ENCODE assay signal across 17 mouse cellular contexts in the genomic region with DNA sequence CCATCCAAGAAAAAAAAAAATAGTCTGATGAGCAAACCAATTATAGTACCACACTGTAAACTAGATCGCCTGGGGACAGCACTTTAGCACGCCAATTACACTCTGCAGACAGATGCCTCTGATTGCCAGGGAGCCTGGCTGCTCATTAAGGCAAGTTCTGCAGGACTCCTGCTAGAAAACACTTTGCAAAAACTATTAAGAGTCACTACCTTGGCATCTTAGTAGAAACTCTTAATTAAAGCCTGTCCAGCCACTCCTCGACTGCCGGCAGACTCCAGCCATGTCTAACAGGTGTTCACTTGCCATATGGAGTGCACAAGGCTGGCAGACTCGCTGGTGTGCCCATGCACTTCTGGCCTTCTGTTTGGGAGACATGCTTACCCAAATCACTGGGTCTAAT. TPM values are rescaled to one million over a fixed set of nuclear protein-coding genes. Genes with fewer than 3 reads are reported as not detected.
DNase-seq lines count a peak whose midpoint lies in the region; ATAC-seq and TF ChIP-seq lines count a peak whose summit lies in the region.
"Had no signal": no experiment of that assay in that cellular context is flagged by ENCODE, and none has a peak within 500 bp of the region (broad histone marks: within the 10 kb centered on the region; RNA-seq: fewer than 3 reads in every experiment).

No protein-coding gene starts in this region.

- peak; percentile 54 for DNase-seq in embryonic facial prominence, embryonic 14.5 days (ENCODE audit: low spot score)
- no peak for DNase-seq in embryonic facial prominence, embryonic 10.5 days (ENCODE audit: low spot score)
- peak; percentile 68 for DNase-seq in left cerebral cortex, postnatal 4 days
- no peak for DNase-seq in left cerebral cortex, adult 11 months (ENCODE audit: low spot score)
- peak; percentile 64 for DNase-seq in brain, embryonic 18.5 days (ENCODE audit: low read depth, low spot score)
- DNase-seq in hindbrain, postnatal 0 days (ENCODE audit: low spot score) = peak; percentile 77
- no peak for DNase-seq in gastrocnemius, adult 18-20 months (ENCODE audit: low spot score)
- no peak for DNase-seq in gastrocnemius, postnatal 14 days
- DNase-seq: cerebellum, adult 8-10 months; gastrocnemius, postnatal 25 days; heart, postnatal 14 days; kidney, postnatal 10 days; right cerebral cortex, postnatal 4 days had no signal

- H3K9me3 ChIP-seq in embryonic facial prominence, embryonic 14.5 days (ENCODE audit: control insufficient read depth, low read length) = no peaks in the 10 kb centered on the region
- H3K9me3 ChIP-seq in embryonic facial prominence, embryonic 10.5 days = no peaks in the 10 kb centered on the region
- no peaks in the 10 kb centered on the region for H3K9me3 ChIP-seq in hindbrain, postnatal 0 days (ENCODE audit: low read length)

- H3K36me3 ChIP-seq in embryonic facial prominence, embryonic 14.5 days (ENCODE audit: control insufficient read depth, insufficient read depth, low read length) = no peaks in the 10 kb centered on the region
- H3K36me3 ChIP-seq in embryonic facial prominence, embryonic 10.5 days (replicated peaks) = no peaks in the 10 kb centered on the region
- H3K36me3 ChIP-seq in hindbrain, postnatal 0 days (ENCODE audit: insufficient read depth, low read length) = no peaks in the 10 kb centered on the region

- no peaks in the 10 kb centered on the region for H3K4me1 ChIP-seq in embryonic facial prominence, embryonic 14.5 days (ENCODE audit: control insufficient read depth, insufficient read depth, low read length)
- H3K4me1 ChIP-seq in embryonic facial prominence, embryonic 10.5 days = no peaks in the 10 kb centered on the region
- H3K4me1 ChIP-seq in hindbrain, postnatal 0 days (ENCODE audit: insufficient read depth, low read length) = no peaks in the 10 kb centered on the region

- no peak for TF ChIP-seq CTCF in hindbrain, postnatal 0 days (IDR thresholded peaks at IDR 0.05; ENCODE audit: low read depth)

- intact Hi-C loops in left cerebral cortex, postnatal 4 days (cut with DNase I) = no loop called here
- intact Hi-C loops in gastrocnemius, postnatal 14 days (cut with DNase I; ENCODE audit: low total_unique reads) = no loop called here

- H3K27ac ChIP-seq in embryonic facial prominence, embryonic 14.5 days (replicated peaks; ENCODE audit: low read depth, low read length) = no peak overlapping the region
- H3K27ac ChIP-seq in embryonic facial prominence, embryonic 10.5 days (replicated peaks) = no peak overlapping the region
- no peak overlapping the region for H3K27ac ChIP-seq in hindbrain, postnatal 0 days
- H3K27ac ChIP-seq: left cerebral cortex, adult 2 months had no signal

- 59% methylated on average over 5 of the region's 5 CpGs for WGBS in embryonic facial prominence, embryonic 14.5 days
- 75% methylated on average over 5 of the region's 5 CpGs for WGBS in embryonic facial prominence, embryonic 10.5 days
- 30% methylated on average over 5 of the region's 5 CpGs for WGBS in hindbrain, postnatal 0 days

- H3K9ac ChIP-seq in embryonic facial prominence, embryonic 14.5 days (ENCODE audit: low read depth, low read length) = no peak overlapping the region
- H3K9ac ChIP-seq in hindbrain, postnatal 0 days (replicated peaks; ENCODE audit: low read length) = no peak overlapping the region

- no peak for ATAC-seq in embryonic facial prominence, embryonic 14.5 days (ENCODE audit: low read depth)
- ATAC-seq in hindbrain, postnatal 0 days = peak; percentile 74
- ATAC-seq: intestine, embryonic 16.5 days had no signal

- no peaks in the 10 kb centered on the region for H3K27me3 ChIP-seq in embryonic facial prominence, embryonic 14.5 days (replicated peaks; ENCODE audit: control insufficient read depth, insufficient read depth, low read length)
- H3K27me3 ChIP-seq in embryonic facial prominence, embryonic 10.5 days (replicated peaks; ENCODE audit: low read depth, poor library complexity, severe bottlenecking) = no peaks in the 10 kb centered on the region
- no peaks in the 10 kb centered on the region for H3K27me3 ChIP-seq in hindbrain, postnatal 0 days (ENCODE audit: insufficient read depth, low read length)

- no peak overlapping the region for H3K4me2 ChIP-seq in embryonic facial prominence, embryonic 14.5 days (ENCODE audit: low read depth, low read length)
- no peak overlapping the region for H3K4me2 ChIP-seq in hindbrain, postnatal 0 days (ENCODE audit: low read depth, low read length)
- H3K4me2 ChIP-seq: midbrain, embryonic 11.5 days had no signal

- no peak overlapping the region for H3K4me3 ChIP-seq in embryonic facial prominence, embryonic 14.5 days (ENCODE audit: low read depth, low read length)
- no peak overlapping the region for H3K4me3 ChIP-seq in embryonic facial prominence, embryonic 10.5 days
- no peak overlapping the region for H3K4me3 ChIP-seq in hindbrain, postnatal 0 days (ENCODE audit: low read length)
- H3K4me3 ChIP-seq: left cerebral cortex, adult 2 months had no signal

RNA-seq across cellular contexts. Expression of gene Aste1, which starts 46.2 kb away (rescaled TPM):
- polyA plus RNA-seq in embryonic facial prominence, embryonic 14.5 days (2014; fragmentation: Nextera tagmentation; extraction: Ambion mirVana) = 12.3 and 12.4 TPM in 2 replicates
- 13.7 and 15.1 TPM in 2 replicates for polyA plus RNA-seq in embryonic facial prominence, embryonic 10.5 days (2016; fragmentation: Nextera tagmentation; extraction: Ambion mirVana)
- total RNA-seq in left cerebral cortex, postnatal 4 days (2021) = 10 to 100 TPM in 1 of 2 experiments, 1 to 10 TPM in 1; 9.7 to 12.3 TPM
- 5.2 and 6.4 TPM in 2 replicates for total RNA-seq in hindbrain, postnatal 0 days (2014; rRNA removed)
- 7.1 and 7.9 TPM in 2 replicates for polyA plus RNA-seq in hindbrain, postnatal 0 days (2015; fragmentation: Nextera tagmentation; extraction: Ambion mirVana)
- total RNA-seq in gastrocnemius, adult 18-20 months (2021) = 1 to 10 TPM; 1.9 to 2.2 TPM
- 1 to 10 TPM; 2.6 to 2.8 TPM for total RNA-seq in gastrocnemius, postnatal 14 days (2021)

RNA-seq across cellular contexts. Expression of gene Nek11, which starts 46.3 kb away (rescaled TPM):
- polyA plus RNA-seq in embryonic facial prominence, embryonic 14.5 days (2014; fragmentation: Nextera tagmentation; extraction: Ambion mirVana) = 1.1 and 1.2 TPM in 2 replicates
- polyA plus RNA-seq in embryonic facial prominence, embryonic 10.5 days (2016; fragmentation: Nextera tagmentation; extraction: Ambion mirVana) = 0.36 and 0.44 TPM in 2 replicates
- 1 to 10 TPM; 1.6 to 2.2 TPM for total RNA-seq in left cerebral cortex, postnatal 4 days (2021)
- 1.3 and 2.4 TPM in 2 replicates for total RNA-seq in hindbrain, postnatal 0 days (2014; rRNA removed)
- 2.1 and 2.7 TPM in 2 replicates for polyA plus RNA-seq in hindbrain, postnatal 0 days (2015; fragmentation: Nextera tagmentation; extraction: Ambion mirVana)
- total RNA-seq in gastrocnemius, adult 18-20 months (2021) = under 1 TPM in 1 of 2 experiments, not detected in 1; 0.07 TPM
- total RNA-seq in gastrocnemius, postnatal 14 days (2021) = under 1 TPM in 1 of 2 experiments, not detected in 1; 0.24 TPM
- total RNA-seq: gastrocnemius, postnatal 25 days had no signal
- polyA plus RNA-seq: liver, embryonic 16.5 days had no signal

Comparison
In these comparisons a context has a peak if more than half of its experiments do, and no peak if none do; other contexts are left out.
1. DNase-seq: peak in embryonic facial prominence, embryonic 14.5 days (single experiment), left cerebral cortex, postnatal 4 days (single experiment), brain, embryonic 18.5 days (single experiment) and hindbrain, postnatal 0 days (single experiment); none in embryonic facial prominence, embryonic 10.5 days (single experiment), left cerebral cortex, adult 11 months (single experiment), gastrocnemius, adult 18-20 months (single experiment) and gastrocnemius, postnatal 14 days (single experiment).